Mouse (Mus musculus) embryonic facial prominence, embryonic 12.5 days (tissue): Measurements from ENCODE around the gene Gng12. TPM values are rescaled to one million over a fixed set of nuclear protein-coding genes. Genes with fewer than 3 reads are reported as not detected.

ENCODE experiments used
- ATAC-seq: fragments of 200-750 bp; cut with Nextera tagmentation; 2 replicates; pipeline ENCODE4 v1.8.0; 2017; ENCODE audit not compliant: insufficient number of reproducible peaks, insufficient read depth, low FRiP score, low TSS enrichment
- H3K27ac ChIP-seq: fragments of 300-500 bp; sonication (generic); 2 replicates; pipeline ENCODE4 v1.5.1; 2016; ENCODE audit warnings: mild to moderate bottlenecking
- H3K27me3 ChIP-seq: fragments of 300-500 bp; sonication (generic); 2 replicates; pipeline ENCODE4 v1.6.1; 2016; ENCODE audit warnings: mild to moderate bottlenecking, moderate library complexity
- H3K36me3 ChIP-seq: fragments of 300-500 bp; sonication (generic); 2 replicates; pipeline ENCODE4 v1.6.1; 2016; ENCODE audit warnings: mild to moderate bottlenecking
- H3K4me1 ChIP-seq: fragments of 300-500 bp; sonication (generic); 2 replicates; pipeline ENCODE4 v1.6.1; 2016
- H3K4me2 ChIP-seq: fragments of 300-500 bp; sonication (generic); replicated peaks from 2 replicates; pipeline ENCODE4 v1.6.1; 2016; ENCODE audit warnings: mild to moderate bottlenecking, moderate library complexity
- H3K4me3 ChIP-seq: fragments of 300-500 bp; sonication (generic); 2 replicates; pipeline ENCODE4 v1.5.1; 2016; ENCODE audit warnings: mild to moderate bottlenecking
- H3K9ac ChIP-seq: fragments of 300-500 bp; sonication (generic); 2 replicates; pipeline ENCODE4 v1.6.1; 2016; ENCODE audit warnings: mild to moderate bottlenecking, moderate library complexity
- H3K9me3 ChIP-seq: fragments of 300-500 bp; sonication (generic); 2 replicates; pipeline ENCODE4 v1.6.1; 2016; ENCODE audit warnings: mild to moderate bottlenecking, moderate library complexity
- WGBS: fragments of 180-500 bp; shearing (Covaris S2); methylation state at CpG from one replicate; pipeline ENCODE4 v1.1.7; 2016; 5-methylcytosine and 5-hydroxymethylcytosine counted together
- polyA plus RNA-seq: library from polyadenylated mRNA; unstranded; fragments of >200 nt; fragmentation: Nextera tagmentation; extraction: Ambion mirVana; gene quantifications from 2 replicates; pipeline ENCODE4 v1.2.1, GENCODE M21; 2016

The Gng12 gene
- polyA plus RNA-seq, 1 experiment from 2014 or later, result 55.7 TPM

DNA sequence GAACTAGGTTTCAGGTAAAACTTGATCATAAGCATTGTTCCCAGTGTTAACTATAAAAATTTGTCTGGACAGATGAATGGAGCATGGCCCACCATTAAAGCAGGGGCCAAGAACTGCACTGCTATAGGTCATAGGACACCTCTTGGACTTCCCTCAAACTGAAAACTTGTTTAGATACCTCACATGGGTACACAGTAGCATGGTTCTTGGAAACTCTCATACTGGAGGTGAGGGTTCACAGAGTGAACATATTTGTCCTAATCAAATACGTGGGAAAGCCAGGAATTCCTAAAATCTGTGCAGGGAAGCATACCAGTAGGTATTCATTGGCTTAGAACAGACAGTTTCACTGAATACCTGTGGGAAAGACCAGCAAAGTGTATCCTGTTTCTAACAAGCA, 100.1 kb downstream of the Gng12 start:
- H3K4me3 ChIP-seq, result no peak overlapping the region
- H3K9me3 ChIP-seq, result no peaks in the 10 kb centered on the region
- no peak overlapping the region for H3K9ac ChIP-seq
- H3K4me2 ChIP-seq, result no peak overlapping the region
- no peaks in the 10 kb centered on the region for H3K36me3 ChIP-seq
- no peak for ATAC-seq
- 69% methylated on average over 1 of the region's 1 CpGs for WGBS
- no peaks in the 10 kb centered on the region for H3K4me1 ChIP-seq
- H3K27me3 ChIP-seq, result no peaks in the 10 kb centered on the region
- H3K27ac ChIP-seq, result no peak overlapping the region

- ATAC-seq, result no peak
- Histone ChIP-seq H3K4me2 (no peak overlapping the region), H3K27ac (no peak overlapping the region), H3K4me1 (no peaks in the 10 kb centered on the region), H3K4me3 (no peak overlapping the region), H3K9ac (no peak overlapping the region), H3K9me3 (no peaks in the 10 kb centered on the region), H3K27me3 (no peaks in the 10 kb centered on the region), H3K36me3 (no peaks in the 10 kb centered on the region)
- WGBS, result 87% methylated on average over 2 of the region's 2 CpGs
Observed at GRCm38 (mm10) chr6:66998645-66999044, 102.4 kb downstream of the Gng12 start.

DNA sequence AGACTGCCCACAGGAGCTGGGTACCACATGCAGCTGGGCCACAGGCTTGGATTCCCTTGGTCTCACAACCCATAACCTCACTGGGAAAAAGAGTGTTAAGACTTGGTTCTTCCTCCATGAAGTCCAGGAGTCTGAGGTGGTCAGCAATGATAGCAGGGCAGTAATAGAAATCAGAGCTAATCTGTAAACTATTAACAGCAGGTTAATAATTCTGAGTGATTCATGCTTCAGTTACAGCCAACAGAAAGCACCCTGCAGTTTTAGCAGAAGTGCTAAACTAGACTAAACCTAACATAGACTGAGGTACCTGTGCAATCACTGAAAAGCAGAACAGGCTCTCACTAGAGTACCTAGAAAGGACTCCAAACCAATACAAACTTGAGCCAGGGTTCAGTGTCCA, 103.6 kb downstream of the Gng12 start:
- Histone ChIP-seq H3K4me3 (no peak overlapping the region), H3K27me3 (no peaks in the 10 kb centered on the region), H3K4me1 (no peaks in the 10 kb centered on the region), H3K36me3 (no peaks in the 10 kb centered on the region), H3K27ac (no peak overlapping the region), H3K9ac (no peak overlapping the region), H3K4me2 (no peak overlapping the region), H3K9me3 (no peaks in the 10 kb centered on the region)
- no peak for ATAC-seq

DNA sequence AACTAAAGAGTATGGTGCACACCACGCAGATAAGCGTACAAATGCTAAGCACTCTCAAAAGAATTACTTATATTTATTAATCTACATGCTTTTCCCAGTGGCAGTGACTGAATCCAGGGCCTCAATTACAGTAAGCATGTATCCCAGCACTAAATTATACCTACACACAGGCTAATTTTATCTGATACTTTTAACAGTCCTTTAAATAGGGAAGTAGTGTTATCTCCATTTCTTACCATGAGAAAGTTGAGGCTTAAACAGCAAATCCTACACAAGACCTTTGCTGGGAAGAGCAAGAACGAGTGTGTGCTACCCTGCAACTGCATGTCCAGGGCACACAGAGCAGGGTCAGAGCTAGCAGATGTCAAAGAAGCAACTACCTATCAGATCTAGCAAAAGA, 113.7 kb downstream of the Gng12 start:
- no peak overlapping the region for H3K4me3 ChIP-seq
- no peak for ATAC-seq
- H3K4me1 ChIP-seq, result no peaks in the 10 kb centered on the region
- 87% methylated on average over 3 of the region's 3 CpGs for WGBS
- no peak overlapping the region for H3K9ac ChIP-seq
- H3K27ac ChIP-seq, result no peak overlapping the region
- no peaks in the 10 kb centered on the region for H3K9me3 ChIP-seq
- no peaks in the 10 kb centered on the region for H3K36me3 ChIP-seq
- H3K27me3 ChIP-seq, result no peaks in the 10 kb centered on the region
- H3K4me2 ChIP-seq, result no peak overlapping the region

GRCm38 (mm10) chr6:67010370-67011216, 114.4 kb downstream of the Gng12 start:
- H3K4me3 ChIP-seq, result no peak overlapping the region
- H3K9me3 ChIP-seq, result no peaks in the 10 kb centered on the region
- no peaks in the 10 kb centered on the region for H3K27me3 ChIP-seq
- H3K36me3 ChIP-seq, result no peaks in the 10 kb centered on the region
- ATAC-seq, result no peak
- no peak overlapping the region for H3K27ac ChIP-seq
- no peak overlapping the region for H3K4me2 ChIP-seq
- H3K4me1 ChIP-seq, result no peaks in the 10 kb centered on the region
- WGBS, result 54% methylated on average over 7 of the region's 7 CpGs
- no peak overlapping the region for H3K9ac ChIP-seq

- Histone ChIP-seq H3K36me3 (no peaks in the 10 kb centered on the region), H3K4me1 (no peaks in the 10 kb centered on the region), H3K9me3 (no peaks in the 10 kb centered on the region), H3K4me2 (no peak overlapping the region), H3K4me3 (no peak overlapping the region), H3K27ac (no peak overlapping the region), H3K27me3 (no peaks in the 10 kb centered on the region), H3K9ac (no peak overlapping the region)
- ATAC-seq, result no peak
Observed at GRCm38 (mm10) chr6:67011217-67011518, 115.0 kb downstream of the Gng12 start.

- no peak overlapping the region for H3K27ac ChIP-seq
- ATAC-seq, result no peak; the same call in 1 of the 2 replicates
- WGBS, result 92% methylated on average over 6 of the region's 6 CpGs
Observed at GRCm38 (mm10) chr6:67013293-67013948, 117.2 kb downstream of the Gng12 start.

GRCm38 (mm10) chr6:67013949-67014678, 117.9 kb downstream of the Gng12 start:
- H3K27me3 ChIP-seq, result no peaks in the 10 kb centered on the region
- 88% methylated on average over 9 of the region's 9 CpGs for WGBS
- no peak overlapping the region for H3K27ac ChIP-seq
- no peak overlapping the region for H3K4me2 ChIP-seq
- H3K4me3 ChIP-seq, result no peak overlapping the region
- no peak overlapping the region for H3K9ac ChIP-seq
- H3K4me1 ChIP-seq, result no peaks in the 10 kb centered on the region
- no peak for ATAC-seq
- no peaks in the 10 kb centered on the region for H3K36me3 ChIP-seq
- no peaks in the 10 kb centered on the region for H3K9me3 ChIP-seq

More at GRCm38 (mm10) chr6:67013293-67013948, 117.2 kb downstream of the Gng12 start:
- H3K4me2 ChIP-seq, result no peak overlapping the region
- no peaks in the 10 kb centered on the region for H3K27me3 ChIP-seq
- no peak overlapping the region for H3K9ac ChIP-seq
- no peaks in the 10 kb centered on the region for H3K4me1 ChIP-seq
- H3K9me3 ChIP-seq, result no peaks in the 10 kb centered on the region
- no peak overlapping the region for H3K4me3 ChIP-seq
- H3K36me3 ChIP-seq, result no peaks in the 10 kb centered on the region

DNA sequence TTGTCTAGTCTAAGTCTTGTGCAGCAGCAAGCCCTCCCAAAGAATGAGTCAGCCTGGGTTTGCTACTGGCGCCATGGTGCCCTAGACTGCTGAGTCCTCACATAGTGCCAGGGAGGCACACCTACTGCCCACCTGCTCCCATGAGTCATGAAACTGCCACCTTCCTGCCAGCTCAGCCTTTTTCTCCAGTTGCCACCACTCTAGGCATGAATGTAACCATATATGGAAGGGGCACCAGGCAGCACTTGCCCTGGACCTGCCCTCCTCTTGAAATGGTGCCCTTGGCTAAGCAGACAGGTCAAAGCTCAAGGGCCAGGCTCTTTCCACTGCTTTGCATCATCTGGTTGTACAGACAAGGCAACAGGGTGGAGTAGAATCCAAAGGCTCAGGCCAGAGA, 118.5 kb downstream of the Gng12 start:
- H3K4me1 ChIP-seq, result no peaks in the 10 kb centered on the region
- no peak for ATAC-seq
- H3K9me3 ChIP-seq, result no peaks in the 10 kb centered on the region
- no peak overlapping the region for H3K4me3 ChIP-seq
- no peak overlapping the region for H3K9ac ChIP-seq
- 96% methylated on average over 1 of the region's 1 CpGs for whole genome bisulfite sequencing
- H3K4me2 ChIP-seq, result no peak overlapping the region
- no peak overlapping the region for H3K27ac ChIP-seq
- no peaks in the 10 kb centered on the region for H3K27me3 ChIP-seq
- H3K36me3 ChIP-seq, result no peaks in the 10 kb centered on the region

DNA sequence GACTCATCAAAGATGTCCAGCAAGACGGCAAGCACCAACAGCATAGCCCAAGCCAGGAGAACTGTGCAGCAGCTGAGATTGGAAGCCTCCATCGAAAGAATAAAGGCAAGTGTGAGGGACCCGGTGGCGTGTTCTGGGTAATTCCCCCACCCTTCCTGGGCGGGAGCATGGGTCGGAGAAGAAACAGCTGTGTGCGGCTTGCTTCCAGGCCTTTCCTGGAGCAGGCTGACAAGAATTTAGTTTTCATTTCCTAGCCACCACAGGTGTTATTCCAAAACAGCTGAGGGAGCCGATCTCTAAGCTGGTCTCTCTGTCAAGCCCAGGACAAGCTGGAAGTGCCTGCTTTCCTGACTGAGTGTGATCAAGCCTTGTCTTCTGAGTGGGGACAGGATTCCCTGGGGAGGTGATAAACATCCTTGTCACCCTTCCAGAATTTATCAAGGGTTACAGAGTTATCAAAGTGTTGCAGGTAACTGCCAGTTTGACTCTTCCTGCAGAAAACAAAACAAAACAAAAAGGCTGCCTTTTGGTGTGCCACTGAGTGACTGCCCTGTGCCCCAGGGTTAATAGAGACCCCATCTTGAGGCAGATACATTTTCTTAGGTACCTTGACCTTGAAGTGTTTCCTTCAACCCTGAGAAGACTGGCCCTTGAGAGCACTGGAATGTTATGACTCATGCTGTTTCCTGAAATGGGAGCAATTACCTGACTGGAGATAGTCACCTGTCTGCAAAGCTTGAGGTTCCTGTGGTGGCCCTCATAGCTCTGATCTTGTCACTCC, 119.7 kb downstream of the Gng12 start:
- no peak for ATAC-seq
- H3K9me3 ChIP-seq, result no peaks in the 10 kb centered on the region
- H3K36me3 ChIP-seq, result no peaks in the 10 kb centered on the region
- H3K9ac ChIP-seq, result no peak overlapping the region
- H3K27me3 ChIP-seq, result no peaks in the 10 kb centered on the region
- H3K4me1 ChIP-seq, result no peaks in the 10 kb centered on the region
- no peak overlapping the region for H3K4me3 ChIP-seq
- WGBS, result 73% methylated on average over 8 of the region's 8 CpGs
- H3K4me2 ChIP-seq, result no peak overlapping the region
- H3K27ac ChIP-seq, result no peak overlapping the region

- 69% methylated on average over 7 of the region's 7 CpGs for WGBS
- Histone ChIP-seq H3K27ac (no peak overlapping the region), H3K36me3 (no peaks in the 10 kb centered on the region), H3K4me1 (no peaks in the 10 kb centered on the region), H3K4me3 (no peak overlapping the region), H3K4me2 (no peak overlapping the region), H3K9ac (no peak overlapping the region), H3K9me3 (no peaks in the 10 kb centered on the region), H3K27me3 (no peaks in the 10 kb centered on the region)
- ATAC-seq, result no peak
Observed at GRCm38 (mm10) chr6:67016520-67017111, 120.4 kb downstream of the Gng12 start.
